Comparison of ENCODE assay signal across 25 mouse cellular contexts in genomic region chr16:45004443-45004842, GRCm38 (mm10).
DNase-seq lines count a peak whose midpoint lies in the region; ATAC-seq lines count a peak whose summit lies in the region.
"Had no signal": no experiment of that assay in that cellular context is flagged by ENCODE, and none has a peak within 500 bp of the region (broad histone marks: within the 10 kb centered on the region; RNA-seq: fewer than 3 reads in every experiment).

No protein-coding gene starts in this region.

- ATAC-seq in common myeloid progenitor, adult 5-6 weeks (replicated peaks; ENCODE audit: low read depth, poor library complexity, severe bottlenecking) = peak; percentile 83
- peak; percentile 42 to 49; a peak in 1 of 4 replicates for ATAC-seq in hematopoietic stem cell, adult 5-6 weeks (replicated peaks in 1 of 2; ENCODE audit: insufficient read depth in 1 of 2, low FRiP score in 2 of 2, low TSS enrichment in 1 of 2, low read depth in 1 of 2, poor library complexity in 2 of 2, severe bottlenecking in 2 of 2)
- ATAC-seq in megakaryocyte, adult 5-6 weeks (ENCODE audit: poor library complexity, severe bottlenecking) = peak; percentile 75
- no peak for ATAC-seq in hindbrain, embryonic 13.5 days (ENCODE audit: low FRiP score)
- no peak for ATAC-seq in forebrain, embryonic 11.5 days (replicated peaks; ENCODE audit: low FRiP score)
- ATAC-seq in frontal cortex, adult (ENCODE audit: low TSS enrichment) = no peak
- ATAC-seq: activated CD4-positive, CD25-positive, alpha-beta regulatory T cell, adult 4 months; forebrain, embryonic 14.5 days; forebrain, embryonic 16.5 days; Patski had no signal

- no peaks in the 10 kb centered on the region for H3K9me3 ChIP-seq in hindbrain, embryonic 13.5 days
- H3K9me3 ChIP-seq in forebrain, embryonic 11.5 days (ENCODE audit: control insufficient read depth, low read length) = no peaks in the 10 kb centered on the region
- H3K9me3 ChIP-seq: embryonic facial prominence, embryonic 10.5 days; embryonic facial prominence, embryonic 12.5 days; forebrain, embryonic 12.5 days; G1E had no signal

- peak; percentile 24 for DNase-seq in splenic B cell, adult 2 months (ENCODE audit: low read depth, low spot score)
- no peak for DNase-seq in left cerebral cortex, postnatal 4 days
- DNase-seq in forebrain, embryonic 11.5 days (ENCODE audit: low spot score) = no peak
- DNase-seq: adrenal gland, adult 2 months; adrenal gland, postnatal 10 days; adrenal gland, postnatal 25 days; cerebellum, adult 11 months; cerebellum, adult 18-20 months; cerebellum, adult 8-10 months; cerebellum, adult 9-11 months; cerebellum, postnatal 14 days; cerebellum, postnatal 36 days had no signal

- intact Hi-C loops in left cerebral cortex, postnatal 4 days (cut with DNase I) = no loop called here

- 87% methylated on average over 3 of the region's 3 CpGs for WGBS in hindbrain, embryonic 13.5 days
- WGBS in forebrain, embryonic 11.5 days = 64% methylated on average over 3 of the region's 3 CpGs

- H3K27me3 ChIP-seq in splenic B cell, adult 2 months (ENCODE audit: control insufficient read depth, insufficient read depth, low read length, poor library complexity, severe bottlenecking) = no peaks in the 10 kb centered on the region
- no peaks in the 10 kb centered on the region for H3K27me3 ChIP-seq in hindbrain, embryonic 13.5 days
- no peaks in the 10 kb centered on the region for H3K27me3 ChIP-seq in forebrain, embryonic 11.5 days (ENCODE audit: control insufficient read depth, insufficient read depth, low read length)
- H3K27me3 ChIP-seq: embryonic facial prominence, embryonic 12.5 days; forebrain, embryonic 12.5 days; Patski had no signal

- H3K4me1 ChIP-seq in hindbrain, embryonic 13.5 days (replicated peaks) = no peaks in the 10 kb centered on the region
- no peaks in the 10 kb centered on the region for H3K4me1 ChIP-seq in forebrain, embryonic 11.5 days (replicated peaks; ENCODE audit: control insufficient read depth, insufficient read depth, low read length)
- H3K4me1 ChIP-seq: embryonic facial prominence, embryonic 12.5 days; forebrain, embryonic 12.5 days had no signal

- H3K9ac ChIP-seq in hindbrain, embryonic 13.5 days = no peak overlapping the region
- H3K9ac ChIP-seq in forebrain, embryonic 11.5 days (ENCODE audit: low read length) = no peak overlapping the region
- H3K9ac ChIP-seq: embryonic facial prominence, embryonic 12.5 days; forebrain, embryonic 12.5 days had no signal

- H3K4me3 ChIP-seq in hindbrain, embryonic 13.5 days = no peak overlapping the region
- no peak overlapping the region for H3K4me3 ChIP-seq in forebrain, embryonic 11.5 days (ENCODE audit: low read depth, low read length)
- H3K4me3 ChIP-seq: embryonic facial prominence, embryonic 10.5 days; embryonic facial prominence, embryonic 12.5 days; forebrain, embryonic 12.5 days had no signal

- H3K36me3 ChIP-seq in splenic B cell, adult 2 months (ENCODE audit: control insufficient read depth, insufficient read depth, low read length, poor library complexity, severe bottlenecking) = no peaks in the 10 kb centered on the region
- H3K36me3 ChIP-seq in hindbrain, embryonic 13.5 days = no peaks in the 10 kb centered on the region
- H3K36me3 ChIP-seq in forebrain, embryonic 11.5 days (ENCODE audit: control insufficient read depth, insufficient read depth, low read length) = no peaks in the 10 kb centered on the region
- H3K36me3 ChIP-seq: embryonic facial prominence, embryonic 10.5 days; embryonic facial prominence, embryonic 12.5 days; forebrain, embryonic 12.5 days; G1E had no signal

- no peak overlapping the region for H3K4me2 ChIP-seq in hindbrain, embryonic 13.5 days
- H3K4me2 ChIP-seq in forebrain, embryonic 11.5 days (ENCODE audit: low read depth, low read length, severe bottlenecking) = no peak overlapping the region
- H3K4me2 ChIP-seq: embryonic facial prominence, embryonic 12.5 days; forebrain, embryonic 12.5 days had no signal

- H3K27ac ChIP-seq in hindbrain, embryonic 13.5 days = no peak overlapping the region
- H3K27ac ChIP-seq in forebrain, embryonic 11.5 days (ENCODE audit: low read depth, low read length) = no peak overlapping the region
- H3K27ac ChIP-seq: embryonic facial prominence, embryonic 10.5 days; embryonic facial prominence, embryonic 12.5 days; forebrain, embryonic 12.5 days had no signal

Comparison
In these comparisons a context has a peak if more than half of its experiments do, and no peak if none do; other contexts are left out.
1. ATAC-seq: peak in common myeloid progenitor, adult 5-6 weeks (single experiment), hematopoietic stem cell, adult 5-6 weeks (2 of 2) and megakaryocyte, adult 5-6 weeks (single experiment); none in hindbrain, embryonic 13.5 days (single experiment), forebrain, embryonic 11.5 days (single experiment) and frontal cortex, adult (single experiment).